In genomic region chr6:84598725-84599124, GRCm38 (mm10) we compare ENCODE assay signal across 28 mouse cellular contexts. TPM values are rescaled to one million over a fixed set of nuclear protein-coding genes. Genes with fewer than 3 reads are reported as not detected.
DNase-seq lines count a peak whose midpoint lies in the region; ATAC-seq and TF ChIP-seq lines count a peak whose summit lies in the region.
"Had no signal": no experiment of that assay in that cellular context is flagged by ENCODE, and none has a peak within 500 bp of the region (broad histone marks: within the 10 kb centered on the region; RNA-seq: fewer than 3 reads in every experiment).

No protein-coding gene starts in this region.

- no peak overlapping the region for H3K9ac ChIP-seq in hindbrain, postnatal 0 days (replicated peaks; ENCODE audit: low read length)
- H3K9ac ChIP-seq in midbrain, embryonic 16.5 days (ENCODE audit: low read depth, low read length): no peak overlapping the region
- H3K9ac ChIP-seq in hindbrain, embryonic 12.5 days: no peak overlapping the region
- no peak overlapping the region for H3K9ac ChIP-seq in stomach, postnatal 0 days (ENCODE audit: low read length)
- H3K9ac ChIP-seq: forebrain, embryonic 12.5 days; liver, embryonic 14.5 days; midbrain, embryonic 15.5 days had no signal

- no peak overlapping the region for H3K4me2 ChIP-seq in hindbrain, postnatal 0 days (ENCODE audit: low read depth, low read length)
- no peak overlapping the region for H3K4me2 ChIP-seq in midbrain, embryonic 16.5 days (ENCODE audit: low read length)
- no peak overlapping the region for H3K4me2 ChIP-seq in hindbrain, embryonic 12.5 days (replicated peaks)
- no peak overlapping the region for H3K4me2 ChIP-seq in stomach, postnatal 0 days (replicated peaks; ENCODE audit: low read depth)
- H3K4me2 ChIP-seq: forebrain, embryonic 12.5 days; midbrain, embryonic 15.5 days had no signal

- 82% methylated on average over 3 of the region's 3 CpGs for WGBS in hindbrain, embryonic 10.5 days
- 77% methylated on average over 3 of the region's 3 CpGs for WGBS in hindbrain, postnatal 0 days
- WGBS in midbrain, embryonic 10.5 days: 80% methylated on average over 3 of the region's 3 CpGs
- WGBS in midbrain, embryonic 16.5 days: 97% methylated on average over 3 of the region's 3 CpGs
- 64% methylated on average over 3 of the region's 3 CpGs for WGBS in hindbrain, embryonic 12.5 days
- 55% methylated on average over 3 of the region's 3 CpGs for WGBS in stomach, postnatal 0 days

- H3K4me3 ChIP-seq in hindbrain, embryonic 10.5 days: no peak overlapping the region
- no peak overlapping the region for H3K4me3 ChIP-seq in hindbrain, postnatal 0 days (ENCODE audit: low read length)
- no peak overlapping the region for H3K4me3 ChIP-seq in midbrain, embryonic 10.5 days
- H3K4me3 ChIP-seq in midbrain, embryonic 16.5 days (ENCODE audit: low read depth, low read length): no peak overlapping the region
- no peak overlapping the region for H3K4me3 ChIP-seq in hindbrain, embryonic 12.5 days
- no peak overlapping the region for H3K4me3 ChIP-seq in stomach, postnatal 0 days (ENCODE audit: low read depth, low read length)
- H3K4me3 ChIP-seq: erythroblast, embryonic 14.5 days; forebrain, embryonic 12.5 days; midbrain, embryonic 15.5 days had no signal

- no peak for TF ChIP-seq CTCF in hindbrain, postnatal 0 days (IDR thresholded peaks at IDR 0.05; ENCODE audit: low read depth)
- no peak for TF ChIP-seq CTCF in stomach, postnatal 0 days (IDR thresholded peaks at IDR 0.05; ENCODE audit: low read depth)

- ATAC-seq in hindbrain, postnatal 0 days: no peak
- ATAC-seq in midbrain, embryonic 16.5 days: no peak
- ATAC-seq in hindbrain, embryonic 12.5 days (ENCODE audit: low FRiP score): 0 out of 2 replicates have a peak, but pooled peaks have one; percentile 61
- no peak for ATAC-seq in stomach, postnatal 0 days (ENCODE audit: low FRiP score, low TSS enrichment)
- ATAC-seq: midbrain, embryonic 15.5 days; Patski had no signal

- no peaks in the 10 kb centered on the region for H3K9me3 ChIP-seq in hindbrain, embryonic 10.5 days
- H3K9me3 ChIP-seq in hindbrain, postnatal 0 days (ENCODE audit: low read length): no peaks in the 10 kb centered on the region
- H3K9me3 ChIP-seq in midbrain, embryonic 10.5 days (replicated peaks): no peaks in the 10 kb centered on the region
- no peaks in the 10 kb centered on the region for H3K9me3 ChIP-seq in midbrain, embryonic 16.5 days (replicated peaks; ENCODE audit: control insufficient read depth, low read length, poor library complexity, severe bottlenecking)
- no peaks in the 10 kb centered on the region for H3K9me3 ChIP-seq in hindbrain, embryonic 12.5 days (replicated peaks)
- no peaks in the 10 kb centered on the region for H3K9me3 ChIP-seq in stomach, postnatal 0 days (ENCODE audit: control insufficient read depth, low read length)
- H3K9me3 ChIP-seq: forebrain, embryonic 12.5 days; midbrain, embryonic 15.5 days had no signal

- TF ChIP-seq EP300 in stomach, postnatal 0 days (optimal IDR thresholded peaks at IDR 0.05): no peak

- H3K36me3 ChIP-seq in hindbrain, embryonic 10.5 days: no peaks in the 10 kb centered on the region
- H3K36me3 ChIP-seq in hindbrain, postnatal 0 days (ENCODE audit: insufficient read depth, low read length): no peaks in the 10 kb centered on the region
- H3K36me3 ChIP-seq in midbrain, embryonic 10.5 days: no peaks in the 10 kb centered on the region
- no peaks in the 10 kb centered on the region for H3K36me3 ChIP-seq in midbrain, embryonic 16.5 days (ENCODE audit: control insufficient read depth, insufficient read depth, low read length)
- H3K36me3 ChIP-seq in hindbrain, embryonic 12.5 days: no peaks in the 10 kb centered on the region
- no peaks in the 10 kb centered on the region for H3K36me3 ChIP-seq in stomach, postnatal 0 days (ENCODE audit: control insufficient read depth, insufficient read depth, low read length)
- H3K36me3 ChIP-seq: forebrain, embryonic 12.5 days; midbrain, embryonic 15.5 days had no signal

- peaks cover 4% of the 10 kb centered on the region; the same call in 1 of the 2 replicates for H3K27me3 ChIP-seq in hindbrain, embryonic 10.5 days (ENCODE audit: insufficient read depth, poor library complexity, severe bottlenecking)
- no peaks in the 10 kb centered on the region for H3K27me3 ChIP-seq in hindbrain, postnatal 0 days (ENCODE audit: insufficient read depth, low read length)
- H3K27me3 ChIP-seq in midbrain, embryonic 10.5 days (ENCODE audit: low read depth, poor library complexity, severe bottlenecking): peaks cover 8% of the 10 kb centered on the region; the same call in 1 of the 2 replicates
- H3K27me3 ChIP-seq in midbrain, embryonic 16.5 days (ENCODE audit: control insufficient read depth, insufficient read depth, low read depth, low read length): no peaks in the 10 kb centered on the region
- no peaks in the 10 kb centered on the region for H3K27me3 ChIP-seq in hindbrain, embryonic 12.5 days
- no peaks in the 10 kb centered on the region for H3K27me3 ChIP-seq in stomach, postnatal 0 days (ENCODE audit: control insufficient read depth, insufficient read depth, low read length)
- H3K27me3 ChIP-seq: midbrain, embryonic 15.5 days; Patski had no signal

- peak overlapping the region; percentile 30; the same call in 1 of the 2 replicates for H3K27ac ChIP-seq in hindbrain, embryonic 10.5 days
- no peak overlapping the region for H3K27ac ChIP-seq in hindbrain, postnatal 0 days
- H3K27ac ChIP-seq in midbrain, embryonic 10.5 days (replicated peaks): no peak overlapping the region
- no peak overlapping the region for H3K27ac ChIP-seq in midbrain, embryonic 16.5 days (ENCODE audit: low read length)
- no peak overlapping the region for H3K27ac ChIP-seq in hindbrain, embryonic 12.5 days
- no peak overlapping the region for H3K27ac ChIP-seq in stomach, postnatal 0 days (replicated peaks)
- H3K27ac ChIP-seq: forebrain, embryonic 12.5 days; kidney, postnatal 0 days; liver, embryonic 14.5 days; macrophage; midbrain, embryonic 15.5 days had no signal

- DNase-seq in hindbrain, embryonic 10.5 days (ENCODE audit: low spot score): no peak
- no peak for DNase-seq in hindbrain, postnatal 0 days (ENCODE audit: low spot score)
- peak; percentile 7 for DNase-seq in midbrain, embryonic 10.5 days (ENCODE audit: low spot score)
- peak; percentile 6 for DNase-seq in stomach, postnatal 0 days (ENCODE audit: low spot score)
- DNase-seq in ovary, adult 18-20 months (ENCODE audit: low spot score): no peak
- DNase-seq: adrenal gland, postnatal 36 days; cerebellum, adult 18-20 months; cerebellum, postnatal 10 days; gastrocnemius, postnatal 10 days; heart, postnatal 14 days; kidney, adult 8-10 months; layer of hippocampus, postnatal 36 days; liver; lung, adult 2 months; lung, postnatal 10 days; thymus, postnatal 4 days had no signal

- H3K4me1 ChIP-seq in hindbrain, embryonic 10.5 days (replicated peaks): peaks cover 23% of the 10 kb centered on the region
- H3K4me1 ChIP-seq in hindbrain, postnatal 0 days (ENCODE audit: insufficient read depth, low read length): no peaks in the 10 kb centered on the region
- H3K4me1 ChIP-seq in midbrain, embryonic 10.5 days: peaks cover 19% of the 10 kb centered on the region
- H3K4me1 ChIP-seq in midbrain, embryonic 16.5 days (ENCODE audit: control insufficient read depth, insufficient read depth, low read length): 0 out of 2 replicates have a peak, but pooled peaks cover 5% of the 10 kb centered on the region
- peaks cover 8% of the 10 kb centered on the region; the same call in 1 of the 2 replicates for H3K4me1 ChIP-seq in hindbrain, embryonic 12.5 days
- H3K4me1 ChIP-seq in stomach, postnatal 0 days (replicated peaks; ENCODE audit: control insufficient read depth, insufficient read depth): no peaks in the 10 kb centered on the region

RNA-seq across cellular contexts. Expression of gene Cyp26b1, which starts 5.0 kb away (rescaled TPM):
- polyA plus RNA-seq in hindbrain, embryonic 10.5 days (2016; fragmentation: Nextera tagmentation; extraction: Ambion mirVana): 21.1 and 26.2 TPM in 2 replicates
- total RNA-seq in hindbrain, postnatal 0 days (2014; rRNA removed): 78.9 and 90.5 TPM in 2 replicates
- 32.5 and 33.1 TPM in 2 replicates for polyA plus RNA-seq in hindbrain, postnatal 0 days (2015; fragmentation: Nextera tagmentation; extraction: Ambion mirVana)
- polyA plus RNA-seq in midbrain, embryonic 10.5 days (2016; fragmentation: Nextera tagmentation; extraction: Ambion mirVana): 2.4 and 2.7 TPM in 2 replicates
- polyA plus RNA-seq in midbrain, embryonic 16.5 days (2015; fragmentation: Nextera tagmentation; extraction: Ambion mirVana): 8.8 and 10.2 TPM in 2 replicates
- 55.3 and 60.5 TPM in 2 replicates for polyA plus RNA-seq in hindbrain, embryonic 12.5 days (2016; fragmentation: Nextera tagmentation; extraction: Ambion mirVana)
- polyA plus RNA-seq in stomach, postnatal 0 days (2015; fragmentation: Nextera tagmentation; extraction: Ambion mirVana): 5.8 and 6.4 TPM in 2 replicates
- total RNA-seq: common myeloid progenitor, adult 5-6 weeks; MEL; neutrophil, adult 5-6 weeks had no signal
- polyA plus RNA-seq: erythroblast, embryonic 14.5 days had no signal

Comparison
In these comparisons a context has a peak if more than half of its experiments do, and no peak if none do; other contexts are left out.
1. DNase-seq: peak in midbrain, embryonic 10.5 days (single experiment) and stomach, postnatal 0 days (single experiment); none in hindbrain, embryonic 10.5 days (single experiment), hindbrain, postnatal 0 days (single experiment) and ovary, adult 18-20 months (single experiment).